Mouse (Mus musculus) cerebellum, adult 2 months (tissue): ENCODE data around the gene Evx2.

Source experiments
- CTCF ChIP-seq: fragments of 200-500 bp; IDR thresholded peaks from 2 replicates; pipeline ENCODE4 v1.5.1; 2011; ENCODE audit warnings: low read depth, mild to moderate bottlenecking, control low read depth, low read length, moderate library complexity, borderline replicate concordance; ENCODE audit not compliant: insufficient read depth
- POLR2A ChIP-seq: fragments of 200-500 bp; IDR thresholded peaks from 2 replicates; pipeline ENCODE4 v1.6.1; 2011; ENCODE audit warnings: low read length, control low read depth, borderline replicate concordance; ENCODE audit not compliant: insufficient read depth

GRCm38 (mm10) chr2:74688795-74689573, 29.6 kb upstream of the Evx2 start:
- TF ChIP-seq CTCF (no peak), POLR2A (no peak)
